Mouse (Mus musculus): ENCODE results near the gene Morc3. TPM values are rescaled to one million over a fixed set of nuclear protein-coding genes. Genes with fewer than 3 reads are reported as not detected.
A peak's percentile ranks its signal among the peaks of the same experiment; 100 is the strongest.

The Morc3 gene
- polyA plus RNA-seq, 1 experiment from 2014 or later, result 32.7 TPM

DNA sequence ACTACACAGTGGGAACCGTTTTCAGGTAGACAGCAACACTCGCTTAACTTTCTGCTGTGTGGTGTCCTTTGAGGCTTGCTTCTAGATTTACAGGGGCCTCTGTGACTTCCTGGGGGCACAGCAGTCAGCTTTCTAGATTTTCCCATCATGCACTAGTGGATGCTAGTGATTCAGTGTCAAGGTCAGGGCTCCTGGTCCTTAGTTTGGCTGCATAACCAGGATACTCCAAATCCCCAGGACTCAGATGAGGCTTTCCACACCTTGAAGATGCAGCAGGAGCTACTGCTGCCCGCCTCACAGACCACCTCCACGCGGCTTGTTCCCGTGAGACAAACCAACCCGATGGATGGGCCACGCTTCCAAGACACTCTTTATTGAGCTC, 86.7 kb downstream of the Morc3 start:
- Histone ChIP-seq H3K4me2 (ENCODE audit: low read length) (peak overlapping the region; percentile 37; the same call in 1 of the 2 replicates), H3K27me3 (ENCODE audit: control insufficient read depth, insufficient read depth, low read depth, low read length) (no peaks in the 10 kb centered on the region), H3K9ac (ENCODE audit: low read depth, low read length) (no peak overlapping the region), H3K27ac (ENCODE audit: low read length) (no peak overlapping the region), H3K9me3 (replicated peaks; ENCODE audit: control insufficient read depth, low read length, poor library complexity, severe bottlenecking) (no peaks in the 10 kb centered on the region), H3K36me3 (ENCODE audit: control insufficient read depth, insufficient read depth, low read length) (no peaks in the 10 kb centered on the region), H3K4me1 (ENCODE audit: control insufficient read depth, insufficient read depth, low read length) (peaks cover 3% of the 10 kb centered on the region; the same call in 1 of the 2 replicates), H3K4me3 (ENCODE audit: low read depth, low read length) (no peak overlapping the region)
- 65% methylated on average over 8 of the region's 8 CpGs for WGBS
- peak; percentile 32; the same call in 1 of the 2 replicates for ATAC-seq

DNA sequence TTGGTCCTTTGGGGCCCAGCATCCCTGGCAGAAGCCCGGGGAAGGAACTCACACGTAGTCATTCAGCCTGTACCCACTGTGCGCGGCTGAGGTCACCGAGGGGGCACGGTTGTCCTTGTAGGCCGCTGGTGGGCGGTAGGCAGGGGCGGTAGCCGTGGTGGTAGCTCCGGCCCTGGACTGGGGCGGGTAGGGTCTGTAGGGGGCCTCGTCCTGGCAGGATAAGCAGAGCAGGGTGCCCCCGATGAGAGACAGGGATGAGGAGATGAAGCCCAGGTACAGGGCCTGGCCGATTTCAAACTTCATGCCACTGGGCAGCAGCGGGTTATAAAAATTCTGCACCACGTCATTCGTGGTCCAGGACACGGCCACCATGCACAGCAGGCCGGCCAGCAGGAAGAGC, 87.3 kb downstream of the Morc3 start:
- Histone ChIP-seq H3K4me1 (ENCODE audit: control insufficient read depth, insufficient read depth, low read length) (peaks cover 3% of the 10 kb centered on the region; the same call in 1 of the 2 replicates), H3K27me3 (ENCODE audit: control insufficient read depth, insufficient read depth, low read depth, low read length) (no peaks in the 10 kb centered on the region), H3K9ac (ENCODE audit: low read depth, low read length) (no peak overlapping the region), H3K4me3 (ENCODE audit: low read depth, low read length) (no peak overlapping the region), H3K36me3 (ENCODE audit: control insufficient read depth, insufficient read depth, low read length) (no peaks in the 10 kb centered on the region), H3K27ac (ENCODE audit: low read length) (no peak overlapping the region), H3K9me3 (replicated peaks; ENCODE audit: control insufficient read depth, low read length, poor library complexity, severe bottlenecking) (no peaks in the 10 kb centered on the region), H3K4me2 (ENCODE audit: low read length) (no peak overlapping the region)
- WGBS, result 77% methylated on average over 20 of the region's 20 CpGs
- ATAC-seq, result no peak

DNA sequence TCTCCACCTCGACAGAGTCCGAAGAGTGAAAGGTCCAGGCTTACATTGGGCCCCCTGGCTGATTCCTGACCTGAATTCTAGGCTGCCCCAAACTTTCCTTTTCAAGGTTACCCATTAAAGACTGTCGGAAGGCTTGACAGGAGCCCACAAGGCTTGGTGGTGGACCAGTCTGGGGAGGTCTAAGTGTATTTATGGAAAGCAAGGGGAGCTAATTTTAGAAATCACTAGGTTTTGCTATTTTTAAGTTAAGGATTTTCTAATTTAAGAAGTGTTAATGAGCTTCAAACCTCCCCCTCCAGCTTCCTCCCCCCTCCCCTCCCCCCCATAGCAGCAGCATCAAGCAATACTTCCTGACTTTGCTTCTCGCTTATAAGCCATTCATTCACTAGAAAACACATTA, 88.8 kb downstream of the Morc3 start:
- no peaks in the 10 kb centered on the region for H3K9me3 ChIP-seq (replicated peaks; ENCODE audit: control insufficient read depth, low read length, poor library complexity, severe bottlenecking)
- H3K4me3 ChIP-seq (ENCODE audit: low read depth, low read length), result no peak overlapping the region
- 81% methylated on average over 4 of the region's 4 CpGs for WGBS
- no peaks in the 10 kb centered on the region for H3K36me3 ChIP-seq (ENCODE audit: control insufficient read depth, insufficient read depth, low read length)
- no peaks in the 10 kb centered on the region for H3K27me3 ChIP-seq (ENCODE audit: control insufficient read depth, insufficient read depth, low read depth, low read length)
- no peak overlapping the region for H3K27ac ChIP-seq (ENCODE audit: low read length)
- no peak for ATAC-seq
- H3K4me2 ChIP-seq (ENCODE audit: low read length), result no peak overlapping the region
- peaks cover 3% of the 10 kb centered on the region; the same call in 1 of the 2 replicates for H3K4me1 ChIP-seq (ENCODE audit: control insufficient read depth, insufficient read depth, low read length)
- no peak overlapping the region for H3K9ac ChIP-seq (ENCODE audit: low read depth, low read length)

DNA sequence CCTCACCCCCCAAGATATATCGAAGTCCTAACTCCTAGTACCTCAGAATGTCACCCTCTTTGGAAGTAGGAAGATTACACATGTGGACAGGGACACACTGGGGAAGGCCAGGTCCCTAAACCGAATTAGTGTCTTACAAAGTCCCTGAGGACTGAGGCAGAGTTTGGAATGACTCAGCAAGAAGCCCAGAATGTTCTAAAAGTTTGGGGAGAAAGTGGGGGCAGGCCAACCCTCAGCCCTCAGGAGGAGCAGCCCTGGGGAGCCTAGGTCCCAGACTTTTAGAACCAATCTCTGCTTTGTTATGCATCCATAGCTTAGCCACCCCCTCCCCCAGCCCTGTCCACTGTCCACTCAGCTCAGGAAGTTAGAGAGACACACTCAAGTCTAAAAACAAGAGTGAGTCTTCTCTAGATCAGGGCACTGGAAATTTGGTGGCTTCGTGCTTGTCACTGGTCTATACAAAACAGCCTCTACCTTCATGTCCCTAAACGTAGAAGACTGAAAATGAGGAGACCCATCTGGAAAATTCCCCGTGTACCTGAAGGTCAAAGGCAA, 91.0 kb downstream of the Morc3 start:
- Histone ChIP-seq H3K4me1 (ENCODE audit: control insufficient read depth, insufficient read depth, low read length) (peaks cover 3% of the 10 kb centered on the region; the same call in 1 of the 2 replicates), H3K27ac (ENCODE audit: low read length) (no peak overlapping the region), H3K36me3 (ENCODE audit: control insufficient read depth, insufficient read depth, low read length) (no peaks in the 10 kb centered on the region), H3K9me3 (replicated peaks; ENCODE audit: control insufficient read depth, low read length, poor library complexity, severe bottlenecking) (no peaks in the 10 kb centered on the region), H3K27me3 (ENCODE audit: control insufficient read depth, insufficient read depth, low read depth, low read length) (no peaks in the 10 kb centered on the region), H3K4me2 (ENCODE audit: low read length) (no peak overlapping the region), H3K9ac (ENCODE audit: low read depth, low read length) (no peak overlapping the region), H3K4me3 (ENCODE audit: low read depth, low read length) (no peak overlapping the region)
- ATAC-seq, result no peak
- WGBS, result 81% methylated on average over 5 of the region's 5 CpGs

DNA sequence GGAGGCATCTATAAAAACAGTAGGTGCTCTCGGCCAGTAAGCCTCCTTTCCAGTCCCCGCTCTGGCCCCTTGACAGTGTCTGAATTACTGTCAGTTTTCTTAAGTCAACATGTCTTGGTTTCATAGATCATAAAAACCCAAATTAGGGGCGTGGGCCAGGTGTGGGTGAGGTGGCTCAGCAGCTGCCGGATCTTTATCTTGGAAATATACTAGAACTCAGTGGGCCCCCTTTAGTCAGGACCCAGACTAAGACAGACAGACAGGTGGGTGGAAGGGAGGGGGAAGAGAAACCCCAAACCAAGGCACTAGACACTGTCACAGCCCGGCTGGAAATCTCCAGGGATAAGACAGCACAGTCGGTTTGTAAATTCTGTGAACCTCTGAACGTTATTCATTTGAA, 91.9 kb downstream of the Morc3 start:
- H3K27me3 ChIP-seq (ENCODE audit: control insufficient read depth, insufficient read depth, low read depth, low read length), result no peaks in the 10 kb centered on the region

More for the DNA sequence above, 91.9 kb downstream of the Morc3 start:
- no peak overlapping the region for H3K27ac ChIP-seq (ENCODE audit: low read length)
- H3K4me1 ChIP-seq (ENCODE audit: control insufficient read depth, insufficient read depth, low read length), result no peaks in the 10 kb centered on the region
- H3K9me3 ChIP-seq (replicated peaks; ENCODE audit: control insufficient read depth, low read length, poor library complexity, severe bottlenecking), result no peaks in the 10 kb centered on the region
- no peak for ATAC-seq
- no peak overlapping the region for H3K4me2 ChIP-seq (ENCODE audit: low read length)
- no peak overlapping the region for H3K4me3 ChIP-seq (ENCODE audit: low read depth, low read length)
- no peak overlapping the region for H3K9ac ChIP-seq (ENCODE audit: low read depth, low read length)
- 77% methylated on average over 7 of the region's 7 CpGs for WGBS
- no peaks in the 10 kb centered on the region for H3K36me3 ChIP-seq (ENCODE audit: control insufficient read depth, insufficient read depth, low read length)

Other genes with a start within 250 kb of the Morc3 start
- gene Setd4, start 228.1 kb upstream of the Morc3 start, polyA plus RNA-seq (2015; fragmentation: Nextera tagmentation; extraction: Ambion mirVana), result 19.5 and 22.4 TPM in 2 replicates
- 146 and 150 TPM in 2 replicates for gene Cbr1, start 226.3 kb upstream of the Morc3 start, polyA plus RNA-seq (2015; fragmentation: Nextera tagmentation; extraction: Ambion mirVana)
- gene Gm5678, start 204.0 kb upstream of the Morc3 start, polyA plus RNA-seq (2015; fragmentation: Nextera tagmentation; extraction: Ambion mirVana), result not detected in 2 replicates
- gene Cbr3, start 148.9 kb upstream of the Morc3 start, polyA plus RNA-seq (2015; fragmentation: Nextera tagmentation; extraction: Ambion mirVana), result 1.1 and 3.0 TPM in 2 replicates
- 41.0 and 42.0 TPM in 2 replicates for gene Dop1b, start 120.2 kb upstream of the Morc3 start, polyA plus RNA-seq (2015; fragmentation: Nextera tagmentation; extraction: Ambion mirVana)
- gene Chaf1b, start 51.8 kb downstream of the Morc3 start, polyA plus RNA-seq (2015; fragmentation: Nextera tagmentation; extraction: Ambion mirVana), result 12.4 and 15.1 TPM in 2 replicates
- not detected in 2 replicates for gene Cldn14, start 176.7 kb downstream of the Morc3 start, polyA plus RNA-seq (2015; fragmentation: Nextera tagmentation; extraction: Ambion mirVana)